Mouse (Mus musculus): Measurements from ENCODE around the gene Pdzd2.

DNA sequence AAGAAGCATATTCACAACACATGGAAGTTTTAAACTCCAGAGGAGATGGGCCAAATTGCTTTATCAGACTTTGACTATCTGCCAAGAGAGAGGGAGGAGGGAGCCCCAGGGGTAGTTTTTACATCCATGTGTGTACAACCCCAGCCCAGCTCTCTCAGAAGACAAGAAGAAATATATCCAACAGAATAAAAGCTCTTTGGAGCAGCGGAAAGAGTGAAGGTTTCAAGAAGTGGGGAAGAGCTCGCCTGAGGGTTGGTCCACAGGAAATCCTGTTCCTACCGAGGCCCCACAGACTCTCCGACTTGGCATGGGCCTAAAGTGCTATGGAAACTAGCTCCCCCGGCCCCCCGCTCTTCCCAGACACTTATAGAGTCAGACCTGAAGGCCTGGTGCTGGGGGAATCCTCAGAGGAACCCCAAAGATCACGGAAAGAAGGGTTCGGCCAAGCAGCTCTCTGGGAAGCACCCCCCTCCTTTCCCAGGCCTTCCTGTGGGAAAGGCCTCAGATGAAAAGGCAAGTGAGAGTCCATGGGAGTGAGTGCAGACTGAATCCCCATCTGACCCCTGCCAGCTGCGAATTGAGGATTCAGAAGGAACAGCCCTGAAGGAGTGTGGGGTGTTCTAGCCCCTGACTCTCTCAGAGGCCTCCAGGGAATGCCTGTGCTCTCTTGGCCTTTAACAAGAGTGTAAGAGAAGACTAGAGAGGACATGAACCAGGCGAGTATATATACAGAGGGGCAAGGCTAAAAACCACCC lies 134.3 kb downstream of the Pdzd2 start:
- TF ChIP-seq EP300 (IDR thresholded peaks at IDR 0.05) (no peak), CTCF (IDR thresholded peaks at IDR 0.05) (no peak)
